In genomic region chr11:101149178-101150105, GRCm38 (mm10) we compare ENCODE assay signal across 10 mouse cellular contexts. TPM values are rescaled to one million over a fixed set of nuclear protein-coding genes. Genes with fewer than 3 reads are reported as not detected.
DNase-seq lines count a peak whose midpoint lies in the region; ATAC-seq and TF ChIP-seq lines count a peak whose summit lies in the region.
"Had no signal": no experiment of that assay in that cellular context is flagged by ENCODE, and none has a peak within 500 bp of the region (broad histone marks: within the 10 kb centered on the region; RNA-seq: fewer than 3 reads in every experiment).

No protein-coding gene starts in this region.

- peak overlapping the region; percentile 48 for H3K9ac ChIP-seq in kidney, embryonic 16.5 days (replicated peaks; ENCODE audit: low read length)
- H3K9ac ChIP-seq in limb, embryonic 14.5 days (ENCODE audit: low read depth, low read length, severe bottlenecking), result peak overlapping the region; percentile 18; the same call in 1 of the 2 replicates

- intact Hi-C loops in gastrocnemius, adult 2 months (cut with DNase I), result no loop called here

- peak; percentile 83 for ATAC-seq in kidney, embryonic 16.5 days (ENCODE audit: low FRiP score, low TSS enrichment)
- peak; percentile 60 for ATAC-seq in limb, embryonic 14.5 days (ENCODE audit: low FRiP score, low read depth)
- no peak for ATAC-seq in activated CD4-positive, CD25-positive, alpha-beta regulatory T cell, adult 4 months
- ATAC-seq: Patski had no signal

- H3K4me2 ChIP-seq in kidney, embryonic 16.5 days (replicated peaks; ENCODE audit: low read depth, low read length), result no peak overlapping the region
- H3K4me2 ChIP-seq in limb, embryonic 14.5 days (replicated peaks; ENCODE audit: low read depth, low read length, severe bottlenecking), result no peak overlapping the region

- TF ChIP-seq CTCF in gastrocnemius, adult 2 months (IDR thresholded peaks at IDR 0.05), result no peak

- peak overlapping the region; percentile 87 for H3K27ac ChIP-seq in kidney, embryonic 16.5 days (ENCODE audit: low read length)
- peak overlapping the region; percentile 71 for H3K27ac ChIP-seq in gastrocnemius, adult 2 months
- H3K27ac ChIP-seq in limb, embryonic 14.5 days (replicated peaks; ENCODE audit: low read depth, low read length), result peak overlapping the region; percentile 81

- peaks cover 18% of the 10 kb centered on the region for H3K4me1 ChIP-seq in kidney, embryonic 16.5 days (ENCODE audit: insufficient read depth, low read length)
- H3K4me1 ChIP-seq in limb, embryonic 14.5 days (ENCODE audit: control insufficient read depth, insufficient read depth, low read length), result peaks cover 12% of the 10 kb centered on the region

- H3K36me3 ChIP-seq in kidney, embryonic 16.5 days (ENCODE audit: insufficient read depth, low read length), result no peaks in the 10 kb centered on the region
- H3K36me3 ChIP-seq in limb, embryonic 14.5 days (ENCODE audit: control insufficient read depth, insufficient read depth, low read length), result no peaks in the 10 kb centered on the region

- no peaks in the 10 kb centered on the region for H3K9me3 ChIP-seq in kidney, embryonic 16.5 days (ENCODE audit: low read length)
- H3K9me3 ChIP-seq in limb, embryonic 14.5 days (ENCODE audit: control insufficient read depth, low read length), result no peaks in the 10 kb centered on the region

- WGBS in kidney, embryonic 16.5 days, result 17% methylated on average over 9 of the region's 9 CpGs
- 11% methylated on average over 9 of the region's 9 CpGs for WGBS in limb, embryonic 14.5 days

- H3K4me3 ChIP-seq in kidney, embryonic 16.5 days (ENCODE audit: low read length), result no peak overlapping the region
- H3K4me3 ChIP-seq in gastrocnemius, adult 2 months, result no peak overlapping the region
- no peak overlapping the region for H3K4me3 ChIP-seq in limb, embryonic 14.5 days (replicated peaks; ENCODE audit: low read length)
- H3K4me3 ChIP-seq: myocyte had no signal

- no peak for TF ChIP-seq POLR2A in limb, embryonic 14.5 days (IDR thresholded peaks at IDR 0.05; ENCODE audit: borderline replicate concordance, extremely low read depth, insufficient read depth, insufficient read length)

- no peaks in the 10 kb centered on the region for H3K27me3 ChIP-seq in kidney, embryonic 16.5 days (ENCODE audit: insufficient read depth, low read length)
- H3K27me3 ChIP-seq in limb, embryonic 14.5 days (ENCODE audit: control insufficient read depth, insufficient read depth, low read length), result no peaks in the 10 kb centered on the region
- H3K27me3 ChIP-seq: Patski had no signal

- no peak for DNase-seq in kidney, adult 8-10 months
- peak; percentile 64 for DNase-seq in adipocyte (ENCODE audit: low spot score)
- DNase-seq in gastrocnemius, adult 2 months, result peak; percentile 56
- peak; percentile 89 for DNase-seq in limb, embryonic 14.5 days (ENCODE audit: low spot score)
- no peak for DNase-seq in right cerebral cortex, postnatal 14 days
- DNase-seq in layer of hippocampus, adult 11-12 months (ENCODE audit: low spot score), result no peak

RNA-seq across cellular contexts. Expression of gene Tubg2, which starts 6.3 kb away (rescaled TPM):
- 4.2 and 4.5 TPM in 2 replicates for polyA plus RNA-seq in kidney, embryonic 16.5 days (2015; fragmentation: Nextera tagmentation; extraction: Ambion mirVana)
- total RNA-seq in gastrocnemius, adult 2 months (2021), result 1 to 10 TPM; 2.4 to 3.6 TPM
- 6.2 and 7.3 TPM in 2 replicates for polyA plus RNA-seq in limb, embryonic 14.5 days (2012; rRNA removed)
- 7.1 and 8.0 TPM in 2 replicates for polyA plus RNA-seq in limb, embryonic 14.5 days (2014; fragmentation: Nextera tagmentation; extraction: Ambion mirVana)
- under 1 TPM; 0.68 to 0.94 TPM for polyA plus RNA-seq in activated CD4-positive, CD25-positive, alpha-beta regulatory T cell, adult 4 months (2017; shearing (Covaris generic))

RNA-seq across cellular contexts. Expression of gene Cntnap1, which starts 20.9 kb away (rescaled TPM):
- 2.2 TPM in 2 replicates for polyA plus RNA-seq in kidney, embryonic 16.5 days (2015; fragmentation: Nextera tagmentation; extraction: Ambion mirVana)
- 1 to 10 TPM; 1.2 to 1.6 TPM for total RNA-seq in gastrocnemius, adult 2 months (2021)
- 1.5 and 2.1 TPM in 2 replicates for polyA plus RNA-seq in limb, embryonic 14.5 days (2012; rRNA removed)
- 0.56 and 0.64 TPM in 2 replicates for polyA plus RNA-seq in limb, embryonic 14.5 days (2014; fragmentation: Nextera tagmentation; extraction: Ambion mirVana)
- polyA plus RNA-seq in activated CD4-positive, CD25-positive, alpha-beta regulatory T cell, adult 4 months (2017; shearing (Covaris generic)), result under 1 TPM; 0.29 to 0.33 TPM

RNA-seq across cellular contexts. Expression of gene Plekhh3, which starts 21.7 kb away (rescaled TPM):
- polyA plus RNA-seq in kidney, embryonic 16.5 days (2015; fragmentation: Nextera tagmentation; extraction: Ambion mirVana), result 18.7 and 19.2 TPM in 2 replicates
- 10 to 100 TPM; 20.7 to 35.3 TPM for total RNA-seq in gastrocnemius, adult 2 months (2021)
- polyA plus RNA-seq in limb, embryonic 14.5 days (2012; rRNA removed), result 17.4 and 20.6 TPM in 2 replicates
- polyA plus RNA-seq in limb, embryonic 14.5 days (2014; fragmentation: Nextera tagmentation; extraction: Ambion mirVana), result 19.6 and 20.5 TPM in 2 replicates
- not detected for polyA plus RNA-seq in activated CD4-positive, CD25-positive, alpha-beta regulatory T cell, adult 4 months (2017; shearing (Covaris generic))

RNA-seq across cellular contexts. Expression of gene Ccr10, which starts 25.8 kb away (rescaled TPM):
- polyA plus RNA-seq in kidney, embryonic 16.5 days (2015; fragmentation: Nextera tagmentation; extraction: Ambion mirVana), result 0.50 and 0.76 TPM in 2 replicates
- total RNA-seq in gastrocnemius, adult 2 months (2021), result not detected
- polyA plus RNA-seq in limb, embryonic 14.5 days (2012; rRNA removed), result 0.09 and 0.17 TPM in 2 replicates
- polyA plus RNA-seq in limb, embryonic 14.5 days (2014; fragmentation: Nextera tagmentation; extraction: Ambion mirVana), result 0.11 and 0.41 TPM in 2 replicates
- polyA plus RNA-seq in activated CD4-positive, CD25-positive, alpha-beta regulatory T cell, adult 4 months (2017; shearing (Covaris generic)), result 1 to 10 TPM; 1.5 to 1.6 TPM

RNA-seq across cellular contexts. Expression of gene Tubg1, which starts 29.7 kb away (rescaled TPM):
- polyA plus RNA-seq in kidney, embryonic 16.5 days (2015; fragmentation: Nextera tagmentation; extraction: Ambion mirVana), result 98.1 and 98.2 TPM in 2 replicates
- 10 to 100 TPM; 22.0 to 30.2 TPM for total RNA-seq in gastrocnemius, adult 2 months (2021)
- 32.4 and 36.8 TPM in 2 replicates for polyA plus RNA-seq in limb, embryonic 14.5 days (2012; rRNA removed)
- polyA plus RNA-seq in limb, embryonic 14.5 days (2014; fragmentation: Nextera tagmentation; extraction: Ambion mirVana), result 52.5 and 52.7 TPM in 2 replicates
- 10 to 100 TPM; 17.7 to 26.8 TPM for polyA plus RNA-seq in activated CD4-positive, CD25-positive, alpha-beta regulatory T cell, adult 4 months (2017; shearing (Covaris generic))

Comparison
In these comparisons a context has a peak if more than half of its experiments do, and no peak if none do; other contexts are left out.
1. DNase-seq: peak in adipocyte (single experiment), gastrocnemius, adult 2 months (single experiment) and limb, embryonic 14.5 days (single experiment); none in kidney, adult 8-10 months (0 of 2), right cerebral cortex, postnatal 14 days (single experiment) and layer of hippocampus, adult 11-12 months (single experiment).
2. RNA of gene Plekhh3, which starts 21.7 kb away (polyA plus RNA-seq): 17.4 to 20.6 TPM in limb, embryonic 14.5 days and 18.7 to 19.2 TPM in kidney, embryonic 16.5 days; not detected in activated CD4-positive, CD25-positive, alpha-beta regulatory T cell, adult 4 months; every median in the first group is over 10 times any median in the second.
3. Peak in every context shown above with its lines, with median percentiles within 50 percentile points of each other: H3K27ac ChIP-seq.